Mouse (Mus musculus) forebrain, embryonic 13.5 days (tissue): ENCODE results near the gene Krt16. TPM values are rescaled to one million over a fixed set of nuclear protein-coding genes. Genes with fewer than 3 reads are reported as not detected.

ENCODE experiments used
- polyA plus RNA-seq: library from polyadenylated mRNA; unstranded; fragments of >200 nt; fragmentation: Nextera tagmentation; extraction: Ambion mirVana; gene quantifications from 2 replicates; pipeline ENCODE4 v1.2.1, GENCODE M21; 2015

The Krt16 gene
- polyA plus RNA-seq, 1 experiment from 2014 or later: not detected

Other genes with a start within 250 kb of the Krt16 start
- gene Krt33a, start 232.7 kb downstream of the Krt16 start, polyA plus RNA-seq: not detected in 2 replicates
- not detected in 2 replicates for gene Krt33b, start 219.0 kb downstream of the Krt16 start, polyA plus RNA-seq
- gene Krt34, start 207.3 kb downstream of the Krt16 start, polyA plus RNA-seq: not detected in 2 replicates
- not detected in 2 replicates for gene Krt31, start 198.4 kb downstream of the Krt16 start, polyA plus RNA-seq
- not detected in 2 replicates for gene Krt32, start 160.7 kb downstream of the Krt16 start, polyA plus RNA-seq
- gene Krt35, start 152.7 kb downstream of the Krt16 start, polyA plus RNA-seq: not detected in 2 replicates
- gene Krt36, start 143.3 kb downstream of the Krt16 start, polyA plus RNA-seq: not detected in 2 replicates
- not detected in 2 replicates for gene Krt13, start 127.3 kb downstream of the Krt16 start, polyA plus RNA-seq
- 0.34 and 0.35 TPM in 2 replicates for gene Krt15, start 113.0 kb downstream of the Krt16 start, polyA plus RNA-seq
- gene Krt19, start 100.2 kb downstream of the Krt16 start, polyA plus RNA-seq: 0.23 and 0.49 TPM in 2 replicates
- not detected in 2 replicates for gene Krt9, start 55.7 kb downstream of the Krt16 start, polyA plus RNA-seq
- 0.13 and 0.38 TPM in 2 replicates for gene Krt14, start 41.4 kb downstream of the Krt16 start, polyA plus RNA-seq
- gene Krt17, start 12.1 kb upstream of the Krt16 start, polyA plus RNA-seq: 0.19 and 0.37 TPM in 2 replicates
- not detected in 2 replicates for gene Krt42, start 21.0 kb upstream of the Krt16 start, polyA plus RNA-seq
- 1,595 and 1,677 TPM in 2 replicates for gene Eif1, start 71.0 kb upstream of the Krt16 start, polyA plus RNA-seq
- gene Gast, start 85.5 kb upstream of the Krt16 start, polyA plus RNA-seq: 0.56 and 0.89 TPM in 2 replicates
- 93.7 and 98.5 TPM in 2 replicates for gene Hap1, start 107.2 kb upstream of the Krt16 start, polyA plus RNA-seq
- 37.1 and 42.8 TPM in 2 replicates for gene Jup, start 148.9 kb upstream of the Krt16 start, polyA plus RNA-seq
- gene P3h4, start 165.9 kb upstream of the Krt16 start, polyA plus RNA-seq: 10.9 and 12.3 TPM in 2 replicates
- gene Fkbp10, start 166.8 kb upstream of the Krt16 start, polyA plus RNA-seq: 15.5 and 16.3 TPM in 2 replicates
- 105 and 114 TPM in 2 replicates for gene Nt5c3b, start 192.9 kb upstream of the Krt16 start, polyA plus RNA-seq
- gene Klhl10, start 193.0 kb upstream of the Krt16 start, polyA plus RNA-seq: 0.70 and 1.1 TPM in 2 replicates
- gene Klhl11, start 223.8 kb upstream of the Krt16 start, polyA plus RNA-seq: 12.1 and 12.2 TPM in 2 replicates